Mouse (Mus musculus): ENCODE data around the gene Sstr2.

DNA sequence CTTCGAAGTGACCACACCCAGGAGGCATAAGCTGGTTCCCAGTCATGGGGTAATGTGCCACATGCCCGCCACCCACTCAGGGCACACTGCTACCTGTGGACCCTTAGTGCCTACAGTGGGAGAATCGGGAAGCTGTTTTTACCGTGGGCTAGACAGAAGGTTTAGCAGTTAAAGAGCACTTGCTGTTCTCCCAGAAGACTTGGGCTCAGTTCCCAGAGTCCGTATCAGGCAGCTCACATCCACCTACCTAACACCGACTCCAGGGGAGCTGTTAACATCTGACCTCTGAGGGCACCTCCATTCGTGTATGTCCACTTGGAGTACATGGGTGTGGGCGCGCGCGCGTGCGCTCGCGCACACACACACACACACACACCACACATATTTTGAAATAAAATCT, 35.0 kb downstream of the Sstr2 start:
- TF ChIP-seq CTCF (IDR thresholded peaks at IDR 0.05; ENCODE audit: control insufficient read depth, insufficient read depth, insufficient replicate concordance, low read depth, low read length) (no peak), POLR2A (IDR thresholded peaks at IDR 0.05; ENCODE audit: control insufficient read depth, low read depth, low read length) (no peak)

Measured in testis, adult 2 months (tissue).